Mouse (Mus musculus) hindbrain, embryonic 15.5 days (tissue): ENCODE measurements around the gene Grm1. TPM values are rescaled to one million over a fixed set of nuclear protein-coding genes. Genes with fewer than 3 reads are reported as not detected.

ENCODE experiments used
- ATAC-seq: fragments of 200-750 bp; cut with Nextera tagmentation; 2 replicates; pipeline ENCODE4 v1.8.0; 2017; ENCODE audit warnings: low read depth, moderate number of reproducible peaks, moderate TSS enrichment; ENCODE audit not compliant: low FRiP score
- H3K27ac ChIP-seq: fragments of 300-500 bp; sonication (generic); replicated peaks from 2 replicates; pipeline ENCODE4 v1.5.1; 2015; ENCODE audit warnings: mild to moderate bottlenecking, inconsistent platforms
- H3K27me3 ChIP-seq: fragments of 300-500 bp; sonication (generic); 2 replicates; pipeline ENCODE4 v1.6.1; 2015; ENCODE audit warnings: control low read depth, inconsistent platforms
- H3K36me3 ChIP-seq: fragments of 300-500 bp; sonication (generic); 2 replicates; pipeline ENCODE4 v1.6.1; 2015; ENCODE audit warnings: control low read depth, inconsistent platforms
- H3K4me1 ChIP-seq: fragments of 300-500 bp; sonication (generic); replicated peaks from 2 replicates; pipeline ENCODE4 v1.6.1; 2015; ENCODE audit warnings: control low read depth, inconsistent platforms
- H3K4me2 ChIP-seq: fragments of 300-500 bp; sonication (generic); 2 replicates; pipeline ENCODE4 v1.6.1; 2015; ENCODE audit warnings: moderate library complexity, mild to moderate bottlenecking, inconsistent platforms
- H3K4me3 ChIP-seq: fragments of 300-500 bp; sonication (generic); 2 replicates; pipeline ENCODE4 v1.5.1; 2015; ENCODE audit warnings: mild to moderate bottlenecking, inconsistent platforms
- H3K9ac ChIP-seq: fragments of 300-500 bp; sonication (generic); 2 replicates; pipeline ENCODE4 v1.6.1; 2015; ENCODE audit warnings: inconsistent platforms
- H3K9me3 ChIP-seq: fragments of 300-500 bp; sonication (generic); 2 replicates; pipeline ENCODE4 v1.6.1; 2016; ENCODE audit warnings: control low read depth, inconsistent platforms
- WGBS: fragments of 180-500 bp; shearing (Covaris S2); methylation state at CpG from one replicate; pipeline ENCODE4 v1.1.7; 2015; 5-methylcytosine and 5-hydroxymethylcytosine counted together
- polyA plus RNA-seq: library from polyadenylated mRNA; unstranded; fragments of >200 nt; fragmentation: Nextera tagmentation; extraction: Ambion mirVana; gene quantifications from 2 replicates; pipeline ENCODE4 v1.2.1, GENCODE M21; 2015

Gene Grm1
- polyA plus RNA-seq, 1 experiment from 2014 or later = 10.7 TPM

- no peak for ATAC-seq
- Histone ChIP-seq H3K9me3 (no peaks in the 10 kb centered on the region), H3K36me3 (no peaks in the 10 kb centered on the region), H3K4me1 (no peaks in the 10 kb centered on the region), H3K27ac (no peak overlapping the region), H3K4me2 (no peak overlapping the region), H3K4me3 (no peak overlapping the region), H3K9ac (no peak overlapping the region), H3K27me3 (no peaks in the 10 kb centered on the region)
- 78% methylated on average over 6 of the region's 6 CpGs for WGBS
These were observed 384.7 kb downstream of the Grm1 start for GRCm38 (mm10) chr10:10697497-10697896.

GRCm38 (mm10) chr10:10689668-10690223 lies 392.4 kb downstream of the Grm1 start:
- peak overlapping the region; percentile 52 for H3K4me3 ChIP-seq
- H3K27ac ChIP-seq = no peak overlapping the region
- no peaks in the 10 kb centered on the region for H3K27me3 ChIP-seq
- no peaks in the 10 kb centered on the region for H3K9me3 ChIP-seq
- ATAC-seq = peak; percentile 60
- 10% methylated on average over 11 of the region's 11 CpGs for WGBS
- peak overlapping the region; percentile 50 for H3K9ac ChIP-seq
- H3K4me2 ChIP-seq = peak overlapping the region; percentile 94
- no peaks in the 10 kb centered on the region for H3K36me3 ChIP-seq
- H3K4me1 ChIP-seq = peaks cover 15% of the 10 kb centered on the region

- peaks cover 15% of the 10 kb centered on the region for H3K4me1 ChIP-seq
- H3K4me2 ChIP-seq = peak overlapping the region; percentile 94
- peak overlapping the region; percentile 50 for H3K9ac ChIP-seq
- H3K36me3 ChIP-seq = no peaks in the 10 kb centered on the region
- peak overlapping the region; percentile 52 for H3K4me3 ChIP-seq
- no peaks in the 10 kb centered on the region for H3K27me3 ChIP-seq
- peak; percentile 82 for ATAC-seq
- H3K27ac ChIP-seq = no peak overlapping the region
- no peaks in the 10 kb centered on the region for H3K9me3 ChIP-seq
- WGBS = 2% methylated on average over 35 of the region's 35 CpGs
These were observed 393.1 kb downstream of the Grm1 start for GRCm38 (mm10) chr10:10688907-10689667.

- Histone ChIP-seq H3K9ac (no peak within 1 kb of the TSS), H3K4me2 (no peak within 1 kb of the TSS), H3K27me3 (no peaks in the 10 kb centered on the region), H3K36me3 (no peaks in the 10 kb centered on the region), H3K4me3 (no peak within 1 kb of the TSS), H3K4me1 (no peaks in the 10 kb centered on the region), H3K27ac (no peak within 1 kb of the TSS), H3K9me3 (no peaks in the 10 kb centered on the region)
- no peak for ATAC-seq
- 96% methylated on average over 1 of the region's 1 CpGs for WGBS
These were observed 401.1 kb downstream of the Grm1 start, which contains the start of gene Gm10944 for GRCm38 (mm10) chr10:10681048-10681447. Gene Gm10944, plus strand, starts transcription at chr10:10681348.

- H3K9ac ChIP-seq = no peak overlapping the region
- 78% methylated on average over 3 of the region's 3 CpGs for WGBS
- H3K27me3 ChIP-seq = no peaks in the 10 kb centered on the region
- no peaks in the 10 kb centered on the region for H3K4me1 ChIP-seq
- H3K27ac ChIP-seq = no peak overlapping the region
- H3K36me3 ChIP-seq = no peaks in the 10 kb centered on the region
- no peak overlapping the region for H3K4me3 ChIP-seq
- no peaks in the 10 kb centered on the region for H3K9me3 ChIP-seq
- H3K4me2 ChIP-seq = no peak overlapping the region
- no peak for ATAC-seq
These were observed 422.2 kb downstream of the Grm1 start for GRCm38 (mm10) chr10:10659976-10660375.

GRCm38 (mm10) chr10:10659161-10659560 lies 423.0 kb downstream of the Grm1 start:
- ATAC-seq = no peak
- H3K4me3 ChIP-seq = no peak overlapping the region
- 86% methylated on average over 3 of the region's 3 CpGs for WGBS
- H3K9ac ChIP-seq = no peak overlapping the region
- no peak overlapping the region for H3K4me2 ChIP-seq
- H3K9me3 ChIP-seq = no peaks in the 10 kb centered on the region
- no peaks in the 10 kb centered on the region for H3K36me3 ChIP-seq
- H3K4me1 ChIP-seq = no peaks in the 10 kb centered on the region
- H3K27me3 ChIP-seq = no peaks in the 10 kb centered on the region
- H3K27ac ChIP-seq = no peak overlapping the region

GRCm38 (mm10) chr10:10656621-10657020 lies 425.5 kb downstream of the Grm1 start:
- H3K9ac ChIP-seq = no peak overlapping the region
- H3K4me1 ChIP-seq = no peaks in the 10 kb centered on the region
- no peak overlapping the region for H3K27ac ChIP-seq
- no peak for ATAC-seq
- H3K36me3 ChIP-seq = no peaks in the 10 kb centered on the region
- no peak overlapping the region for H3K4me3 ChIP-seq
- H3K4me2 ChIP-seq = no peak overlapping the region
- no peaks in the 10 kb centered on the region for H3K9me3 ChIP-seq
- no peaks in the 10 kb centered on the region for H3K27me3 ChIP-seq
- 72% methylated on average over 4 of the region's 4 CpGs for WGBS

GRCm38 (mm10) chr10:10655991-10656390 lies 426.2 kb downstream of the Grm1 start:
- H3K4me3 ChIP-seq = no peak overlapping the region
- no peak overlapping the region for H3K9ac ChIP-seq
- no peak for ATAC-seq
- no peaks in the 10 kb centered on the region for H3K36me3 ChIP-seq
- H3K4me1 ChIP-seq = no peaks in the 10 kb centered on the region
- no peak overlapping the region for H3K4me2 ChIP-seq
- no peaks in the 10 kb centered on the region for H3K27me3 ChIP-seq
- no peaks in the 10 kb centered on the region for H3K9me3 ChIP-seq
- H3K27ac ChIP-seq = no peak overlapping the region

Other genes with a start within 250 kb of the Grm1 start
- gene Shprh, start 67.1 kb upstream of the Grm1 start, polyA plus RNA-seq = 18.4 and 19.5 TPM in 2 replicates
- gene Fbxo30, start 199.0 kb upstream of the Grm1 start, polyA plus RNA-seq = 19.6 and 22.7 TPM in 2 replicates